Mouse (Mus musculus) right cerebral cortex, postnatal 36 days (tissue): ENCODE results near the gene Crcp.

Source experiments
- DNase-seq, 2 experiments: peaks; one replicate each; pipeline ENCODE4 v3.0.0; 2022; ENCODE audit warnings: low spot score in 2 of 2, mixed read lengths in 1 of 2

Crcp gene

DNA sequence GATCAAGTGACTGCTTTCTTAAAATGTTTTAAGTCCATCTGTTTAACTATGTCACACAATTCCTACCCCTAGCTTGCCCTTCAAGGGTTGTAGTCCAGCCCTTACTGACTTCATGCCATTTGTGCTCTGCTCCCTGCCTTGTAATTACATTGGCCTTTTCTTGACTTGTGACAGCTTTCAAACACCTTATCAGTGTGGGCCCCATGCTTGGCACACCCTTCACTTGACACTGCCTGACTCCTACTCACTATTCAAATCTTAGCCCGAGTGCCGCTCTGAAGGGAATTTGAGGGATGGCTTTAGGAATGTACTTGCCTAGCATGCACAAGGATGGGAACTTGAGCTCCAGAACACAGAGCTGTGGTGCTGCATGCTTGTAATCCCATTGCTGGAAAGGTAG, 68.7 kb downstream of the Crcp start:
- DNase-seq, result no peak

DNA sequence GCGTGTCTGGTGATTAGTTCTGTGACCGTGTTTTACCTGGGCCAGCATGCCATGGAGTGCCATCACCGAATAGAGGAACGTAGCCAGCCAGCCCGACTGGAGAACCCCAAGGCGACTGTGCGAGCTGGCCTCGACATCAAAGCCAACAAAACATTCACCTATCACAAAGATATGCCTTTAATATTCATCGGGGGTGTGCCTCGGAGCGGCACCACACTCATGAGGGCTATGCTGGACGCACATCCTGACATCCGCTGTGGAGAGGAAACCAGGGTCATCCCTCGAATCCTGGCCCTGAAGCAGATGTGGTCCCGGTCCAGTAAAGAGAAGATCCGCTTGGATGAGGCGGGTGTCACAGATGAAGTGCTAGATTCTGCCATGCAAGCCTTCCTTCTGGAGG, 72.6 kb downstream of the Crcp start:
- no peak for DNase-seq

DNA sequence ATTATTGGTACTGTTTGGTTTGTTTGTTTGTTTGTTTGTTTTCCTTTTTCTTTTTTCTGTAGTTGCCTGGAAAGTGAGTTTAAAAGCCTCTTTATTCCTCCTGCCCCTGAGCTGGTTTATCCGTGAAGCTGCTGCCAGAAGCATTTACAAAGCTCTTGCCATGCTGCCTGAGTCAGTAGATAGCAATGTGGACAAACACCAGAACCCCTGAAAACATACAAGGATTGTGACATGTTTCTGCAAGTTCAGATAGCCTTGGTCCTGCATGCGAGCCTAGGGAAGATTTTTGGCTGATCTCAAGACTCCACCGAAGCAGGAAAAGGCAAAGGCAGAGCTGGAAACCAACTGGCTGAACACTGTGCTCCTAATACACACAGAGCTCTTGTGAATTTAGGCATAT, 80.3 kb downstream of the Crcp start:
- DNase-seq, result no peak
